Mouse (Mus musculus) hindbrain, embryonic 13.5 days (tissue): ENCODE measurements around the gene Impdh1. TPM values are rescaled to one million over a fixed set of nuclear protein-coding genes. Genes with fewer than 3 reads are reported as not detected.

Source experiments
- ATAC-seq: fragments of 200-750 bp; cut with Nextera tagmentation; 2 replicates; pipeline ENCODE4 v1.8.0; 2017; ENCODE audit warnings: moderate TSS enrichment; ENCODE audit not compliant: low FRiP score
- H3K27ac ChIP-seq: fragments of 300-500 bp; sonication (generic); 2 replicates; pipeline ENCODE4 v1.5.1; 2015; ENCODE audit warnings: inconsistent platforms, mild to moderate bottlenecking, moderate library complexity
- H3K27me3 ChIP-seq: fragments of 300-500 bp; sonication (generic); 2 replicates; pipeline ENCODE4 v1.6.1; 2015; ENCODE audit warnings: mild to moderate bottlenecking, inconsistent platforms
- H3K36me3 ChIP-seq: fragments of 300-500 bp; sonication (generic); 2 replicates; pipeline ENCODE4 v1.6.1; 2015; ENCODE audit warnings: mild to moderate bottlenecking, inconsistent platforms
- H3K4me1 ChIP-seq: fragments of 300-500 bp; sonication (generic); replicated peaks from 2 replicates; pipeline ENCODE4 v1.6.1; 2015; ENCODE audit warnings: inconsistent platforms
- H3K4me2 ChIP-seq: fragments of 300-500 bp; sonication (generic); 2 replicates; pipeline ENCODE4 v1.6.1; 2015; ENCODE audit warnings: inconsistent platforms, mild to moderate bottlenecking, moderate library complexity
- H3K4me3 ChIP-seq: fragments of 300-500 bp; sonication (generic); 2 replicates; pipeline ENCODE4 v1.5.1; 2015; ENCODE audit warnings: mild to moderate bottlenecking, inconsistent platforms
- H3K9ac ChIP-seq: fragments of 300-500 bp; sonication (generic); 2 replicates; pipeline ENCODE4 v1.6.1; 2015; ENCODE audit warnings: mild to moderate bottlenecking, inconsistent platforms
- H3K9me3 ChIP-seq: fragments of 300-500 bp; sonication (generic); 2 replicates; pipeline ENCODE4 v1.6.1; 2016; ENCODE audit warnings: inconsistent platforms
- WGBS: fragments of 180-500 bp; shearing (Covaris S2); methylation state at CpG from one replicate; pipeline ENCODE4 v1.1.7; 2015; 5-methylcytosine and 5-hydroxymethylcytosine counted together
- polyA plus RNA-seq: library from polyadenylated mRNA; unstranded; fragments of >200 nt; fragmentation: Nextera tagmentation; extraction: Ambion mirVana; gene quantifications from 2 replicates; pipeline ENCODE4 v1.2.1, GENCODE M21; 2015

The Impdh1 gene
- polyA plus RNA-seq = 58.1 and 65.5 TPM in 2 replicates

DNA sequence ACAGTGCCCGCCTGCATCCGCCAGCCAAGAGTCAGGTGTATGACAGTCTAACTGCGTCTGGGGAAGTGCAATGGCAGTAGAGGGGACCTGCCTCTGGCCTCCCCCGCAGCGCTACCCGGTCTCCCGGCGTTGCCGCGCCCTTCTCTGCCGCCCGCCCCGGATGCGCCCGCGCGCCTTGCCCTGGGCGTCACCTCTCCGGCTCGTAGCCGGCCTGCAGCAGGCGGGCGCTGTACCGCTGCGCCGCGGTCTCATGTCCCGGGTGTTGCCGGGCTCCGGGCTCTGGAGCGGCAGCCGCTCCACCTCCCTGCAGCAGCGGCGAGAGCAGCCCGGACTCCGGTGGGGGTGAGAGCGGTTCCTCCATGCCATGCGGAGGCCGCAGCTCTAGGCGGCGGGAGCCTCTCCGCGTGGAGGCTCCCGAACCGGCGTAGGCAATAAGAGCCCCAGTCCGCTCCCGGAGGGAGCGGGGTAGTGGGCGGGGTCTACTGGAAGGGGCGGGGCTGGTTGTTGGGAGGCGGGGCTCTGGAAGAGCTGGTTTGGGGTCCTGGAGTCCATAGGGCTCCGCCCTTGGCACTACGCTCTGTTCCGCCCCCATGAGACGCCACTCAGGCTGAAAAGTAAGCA is at the start of gene Impdh1:
Gene Impdh1, minus strand, starts transcription at position 484 of the 621 bp plus-strand sequence.
- Histone ChIP-seq H3K27ac (peak within 1 kb of the TSS; percentile 52; the same call in 1 of the 2 replicates), H3K4me3 (peak within 1 kb of the TSS; percentile 72), H3K9ac (peak within 1 kb of the TSS; percentile 83), H3K27me3 (peaks cover 24% of the 10 kb centered on the region), H3K36me3 (no peaks in the 10 kb centered on the region), H3K9me3 (no peaks in the 10 kb centered on the region), H3K4me1 (peaks cover 51% of the 10 kb centered on the region), H3K4me2 (peak within 1 kb of the TSS; percentile 99)
- WGBS = under 1% methylated on average over 48 of the region's 56 CpGs
- peak; percentile 67 for ATAC-seq

DNA sequence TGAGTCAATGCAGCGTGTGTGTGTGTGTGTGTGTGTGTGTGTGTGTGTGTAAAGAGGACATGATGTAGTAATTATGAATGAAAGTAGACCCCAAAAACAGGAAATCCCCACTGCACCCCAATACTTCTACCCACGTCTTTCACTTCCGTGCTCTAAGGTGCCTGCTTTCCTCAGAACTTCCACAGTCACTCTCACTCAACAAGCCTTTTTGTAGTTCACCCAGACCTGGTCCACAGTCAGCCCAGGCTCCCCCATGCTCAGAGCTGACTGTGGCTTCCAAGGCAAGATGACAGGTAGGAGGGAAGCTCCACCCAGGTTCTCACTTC is 48.3 kb upstream of the Impdh1 start:
- no peak overlapping the region for H3K4me3 ChIP-seq
- no peaks in the 10 kb centered on the region for H3K36me3 ChIP-seq
- no peaks in the 10 kb centered on the region for H3K9me3 ChIP-seq
- H3K4me1 ChIP-seq = peaks cover 8% of the 10 kb centered on the region
- H3K27ac ChIP-seq = no peak overlapping the region
- no peak overlapping the region for H3K4me2 ChIP-seq
- 82% methylated on average over 3 of the region's 3 CpGs for WGBS
- H3K9ac ChIP-seq = no peak overlapping the region
- ATAC-seq = no peak
- 0 out of 2 replicates have a peak, but pooled peaks cover 4% of the 10 kb centered on the region for H3K27me3 ChIP-seq

DNA sequence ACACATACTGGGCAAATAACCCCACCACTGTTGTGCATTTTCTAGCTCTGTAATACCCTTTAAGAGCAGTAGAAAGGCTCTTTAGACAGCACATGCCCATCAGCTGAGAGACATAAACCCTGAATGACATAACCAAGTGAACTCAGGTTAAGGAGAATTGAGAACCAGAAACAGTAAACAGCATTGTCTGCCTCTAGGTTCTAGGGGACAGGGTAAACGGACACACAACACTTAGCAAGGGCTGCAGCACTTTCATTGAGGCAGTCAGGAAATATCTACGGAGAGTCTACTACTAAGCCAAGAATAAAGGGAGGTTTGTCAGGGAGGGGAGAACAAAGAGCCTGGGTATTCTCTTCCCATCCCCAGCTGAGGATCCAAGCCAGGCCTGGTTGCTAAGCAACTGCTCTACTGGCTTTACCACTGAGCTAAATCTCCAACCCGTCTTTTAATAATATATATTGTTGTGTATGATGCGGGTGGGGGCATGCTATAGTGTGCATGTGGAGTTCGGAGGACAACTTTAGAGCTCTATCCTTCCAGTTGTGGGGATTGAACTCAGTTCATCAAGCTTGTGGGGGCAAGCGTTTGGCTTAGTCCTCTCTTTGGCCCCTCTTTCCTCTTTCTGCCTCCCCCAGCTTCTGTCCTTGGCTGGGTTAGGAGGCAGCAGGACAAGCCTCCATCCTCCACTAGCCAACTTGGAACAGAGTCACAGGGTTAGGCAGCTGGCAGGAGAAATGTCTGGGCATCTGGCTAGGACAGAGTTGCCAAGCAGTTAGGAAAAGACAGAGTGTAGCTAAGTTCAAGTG is 47.7 kb upstream of the Impdh1 start:
- peak; percentile 49; the same call in 1 of the 2 replicates for ATAC-seq
- 0 out of 2 replicates have a peak overlapping the region, but pooled peaks have one; percentile 44 for H3K27ac ChIP-seq
- no peak overlapping the region for H3K4me2 ChIP-seq
- WGBS = 44% methylated on average over 6 of the region's 6 CpGs
- H3K4me3 ChIP-seq = no peak overlapping the region
- no peaks in the 10 kb centered on the region for H3K9me3 ChIP-seq
- peaks cover 8% of the 10 kb centered on the region for H3K4me1 ChIP-seq
- no peak overlapping the region for H3K9ac ChIP-seq
- H3K27me3 ChIP-seq = 0 out of 2 replicates have a peak, but pooled peaks cover 4% of the 10 kb centered on the region
- H3K36me3 ChIP-seq = no peaks in the 10 kb centered on the region

- H3K27me3 ChIP-seq = 0 out of 2 replicates have a peak, but pooled peaks cover 4% of the 10 kb centered on the region
- no peaks in the 10 kb centered on the region for H3K9me3 ChIP-seq
- no peaks in the 10 kb centered on the region for H3K36me3 ChIP-seq
- H3K4me1 ChIP-seq = peaks cover 8% of the 10 kb centered on the region
- 85% methylated on average over 5 of the region's 5 CpGs for WGBS
- H3K27ac ChIP-seq = no peak overlapping the region
- H3K9ac ChIP-seq = no peak overlapping the region
- no peak overlapping the region for H3K4me2 ChIP-seq
- ATAC-seq = no peak
- H3K4me3 ChIP-seq = no peak overlapping the region
These were observed 45.7 kb upstream of the Impdh1 start for GRCm38 (mm10) chr6:29261831-29262230.

- Histone ChIP-seq H3K4me2 (no peak overlapping the region), H3K4me1 (peaks cover 8% of the 10 kb centered on the region), H3K36me3 (no peaks in the 10 kb centered on the region), H3K9me3 (no peaks in the 10 kb centered on the region), H3K27me3 (0 out of 2 replicates have a peak, but pooled peaks cover 4% of the 10 kb centered on the region), H3K9ac (no peak overlapping the region), H3K27ac (no peak overlapping the region), H3K4me3 (no peak overlapping the region)
- 95% methylated on average over 1 of the region's 1 CpGs for WGBS
- no peak for ATAC-seq
These were observed 43.3 kb upstream of the Impdh1 start for GRCm38 (mm10) chr6:29259418-29259817.

DNA sequence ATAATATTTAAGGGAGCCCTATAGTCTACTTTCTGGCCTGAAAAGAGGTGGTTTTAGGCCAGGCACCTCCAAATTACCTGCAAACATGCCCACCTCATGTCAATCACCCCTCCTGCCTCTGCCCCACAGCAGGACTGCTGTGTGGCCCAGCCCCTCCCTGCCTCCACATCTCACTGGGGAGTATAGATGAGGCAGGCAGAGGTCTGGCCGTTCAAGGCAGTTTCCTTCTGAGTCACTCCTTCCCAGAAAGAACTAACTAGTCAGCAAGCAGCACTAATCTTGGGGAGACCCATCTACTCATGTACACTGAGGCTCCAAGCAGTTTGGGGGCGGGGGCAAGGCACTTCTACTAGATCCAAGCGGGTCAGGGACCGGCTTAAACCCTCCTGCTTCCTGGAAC is 30.9 kb upstream of the Impdh1 start:
- no peak for ATAC-seq
- H3K36me3 ChIP-seq = no peaks in the 10 kb centered on the region
- H3K4me1 ChIP-seq = no peaks in the 10 kb centered on the region
- H3K4me3 ChIP-seq = no peak overlapping the region
- 60% methylated on average over 4 of the region's 4 CpGs for WGBS
- no peaks in the 10 kb centered on the region for H3K9me3 ChIP-seq
- no peak overlapping the region for H3K4me2 ChIP-seq
- H3K27ac ChIP-seq = no peak overlapping the region
- no peak overlapping the region for H3K9ac ChIP-seq
- no peaks in the 10 kb centered on the region; the same call in none of the 2 replicates for H3K27me3 ChIP-seq

DNA sequence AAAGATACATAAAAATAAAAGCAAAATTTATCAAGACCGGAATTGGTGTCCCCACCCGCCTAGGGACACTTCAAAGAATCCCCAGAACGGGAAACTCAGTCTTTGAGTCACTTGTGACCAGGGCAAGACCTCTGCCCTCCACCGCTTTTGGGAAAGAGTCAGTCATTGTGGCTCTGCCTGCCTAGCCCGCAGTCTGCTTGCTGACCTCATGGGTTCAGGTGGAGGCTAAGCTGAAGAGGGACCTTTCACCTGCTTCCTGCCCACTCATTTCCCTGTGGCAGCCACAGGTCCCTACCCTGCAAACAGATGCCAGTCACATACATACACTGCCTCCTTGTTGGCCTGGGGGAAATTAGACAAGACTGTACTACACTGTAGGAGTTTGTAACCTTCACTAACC is 30.4 kb upstream of the Impdh1 start:
- H3K9ac ChIP-seq = no peak overlapping the region
- H3K4me1 ChIP-seq = no peaks in the 10 kb centered on the region
- no peak overlapping the region for H3K4me2 ChIP-seq
- 55% methylated on average over 5 of the region's 5 CpGs for WGBS
- no peak overlapping the region for H3K4me3 ChIP-seq
- H3K36me3 ChIP-seq = no peaks in the 10 kb centered on the region
- no peaks in the 10 kb centered on the region for H3K9me3 ChIP-seq
- H3K27ac ChIP-seq = no peak overlapping the region
- ATAC-seq = no peak
- no peaks in the 10 kb centered on the region; the same call in none of the 2 replicates for H3K27me3 ChIP-seq

DNA sequence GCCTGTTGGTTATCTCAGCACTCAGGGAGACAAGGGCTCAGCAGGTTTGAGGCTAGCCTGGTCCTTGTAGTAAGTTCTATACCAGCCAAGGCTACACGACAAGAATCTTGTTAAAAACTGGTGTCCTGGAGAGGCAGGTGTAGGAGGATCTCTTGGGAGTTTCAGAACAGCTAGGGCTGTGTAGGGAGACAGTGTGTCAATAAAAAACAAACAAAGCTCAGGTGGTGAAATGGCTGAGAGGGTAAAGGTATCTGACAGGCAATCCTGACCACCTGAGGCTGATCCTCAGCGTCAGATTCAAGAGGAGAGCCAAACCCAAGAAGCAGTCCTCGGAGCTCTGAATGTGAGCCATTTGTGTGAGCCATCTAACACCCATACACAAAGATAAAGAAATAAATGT is 30.0 kb upstream of the Impdh1 start:
- no peak overlapping the region for H3K27ac ChIP-seq

DNA sequence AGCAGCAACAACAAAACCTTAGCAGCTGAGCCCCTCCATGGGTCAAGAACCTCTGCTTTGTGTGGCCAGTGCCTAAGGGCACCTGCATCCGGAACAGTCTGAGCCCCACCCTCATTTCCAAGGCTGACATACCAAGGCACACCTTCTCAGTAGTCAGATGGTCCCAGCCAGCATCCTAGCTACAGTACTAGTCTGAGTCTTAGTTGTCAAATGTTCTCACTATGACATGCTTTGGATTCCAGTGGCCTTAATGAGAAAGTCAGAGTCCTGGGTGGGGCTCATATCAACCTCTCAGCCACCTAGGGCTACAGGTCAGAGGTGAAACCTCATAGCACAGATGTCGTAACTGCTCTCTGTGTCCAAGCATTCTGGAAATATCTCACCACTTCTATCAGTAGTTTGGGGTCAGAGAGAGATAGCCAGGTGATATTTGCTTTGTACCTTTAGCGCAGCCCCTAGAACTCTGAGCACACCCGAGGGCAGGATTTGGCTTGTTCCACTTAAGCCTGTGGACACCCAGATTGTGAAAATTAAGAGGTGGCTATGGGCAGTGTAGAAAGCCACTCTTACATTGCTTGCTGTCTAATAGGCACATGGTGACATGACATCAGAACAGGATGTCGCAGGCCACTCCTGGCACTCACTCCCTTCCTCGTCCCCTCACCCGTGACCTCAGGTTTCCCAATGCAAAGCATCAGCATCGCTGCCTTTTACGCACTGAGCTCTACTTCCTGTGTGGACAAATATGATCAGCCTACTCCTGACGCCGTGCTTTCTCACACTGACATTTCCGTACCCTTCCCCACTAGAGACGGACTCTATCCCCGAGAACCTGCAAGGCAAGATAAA is 29.3 kb upstream of the Impdh1 start:
- no peaks in the 10 kb centered on the region; the same call in none of the 2 replicates for H3K27me3 ChIP-seq
- H3K27ac ChIP-seq = no peak overlapping the region
- H3K9ac ChIP-seq = no peak overlapping the region
- no peaks in the 10 kb centered on the region for H3K4me1 ChIP-seq
- H3K4me2 ChIP-seq = no peak overlapping the region
- 81% methylated on average over 14 of the region's 14 CpGs for WGBS
- H3K4me3 ChIP-seq = no peak overlapping the region
- no peak for ATAC-seq
- H3K9me3 ChIP-seq = no peaks in the 10 kb centered on the region
- no peaks in the 10 kb centered on the region for H3K36me3 ChIP-seq

More for the DNA sequence above, 30.0 kb upstream of the Impdh1 start:
- Histone ChIP-seq H3K36me3 (no peaks in the 10 kb centered on the region), H3K27me3 (no peaks in the 10 kb centered on the region; the same call in none of the 2 replicates), H3K9ac (no peak overlapping the region), H3K4me3 (no peak overlapping the region), H3K4me1 (no peaks in the 10 kb centered on the region), H3K4me2 (no peak overlapping the region), H3K9me3 (no peaks in the 10 kb centered on the region)
- no peak for ATAC-seq
- WGBS = 83% methylated on average over 3 of the region's 3 CpGs

- Histone ChIP-seq H3K4me1 (no peaks in the 10 kb centered on the region), H3K27me3 (no peaks in the 10 kb centered on the region; the same call in none of the 2 replicates), H3K4me2 (no peak overlapping the region), H3K36me3 (no peaks in the 10 kb centered on the region), H3K9me3 (no peaks in the 10 kb centered on the region), H3K27ac (no peak overlapping the region), H3K9ac (no peak overlapping the region), H3K4me3 (no peak overlapping the region)
- 73% methylated on average over 1 of the region's 1 CpGs for WGBS
- ATAC-seq = no peak
These were observed 26.1 kb upstream of the Impdh1 start for GRCm38 (mm10) chr6:29242265-29242664.

DNA sequence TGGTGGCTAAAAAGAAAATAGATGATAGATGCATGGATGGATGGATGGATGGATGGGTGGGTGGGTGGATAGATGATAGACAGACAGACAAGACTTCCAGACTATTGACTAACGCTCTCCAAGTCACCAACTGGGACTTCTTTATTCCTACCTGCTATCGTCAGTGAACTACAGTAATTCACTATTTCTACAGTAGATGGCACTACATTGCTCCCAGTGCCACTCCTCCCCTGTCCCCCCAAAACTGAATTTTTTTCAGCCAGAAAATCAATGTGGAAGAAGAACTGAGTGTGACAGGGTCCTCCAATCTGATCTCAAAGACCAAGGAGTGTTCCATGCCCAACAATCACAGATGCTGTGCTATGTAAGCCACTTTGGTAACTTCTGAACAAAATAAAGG is 25.5 kb upstream of the Impdh1 start:
- H3K4me1 ChIP-seq = no peaks in the 10 kb centered on the region
- H3K9ac ChIP-seq = no peak overlapping the region
- no peak for ATAC-seq
- WGBS = 59% methylated on average over 2 of the region's 2 CpGs
- no peaks in the 10 kb centered on the region for H3K36me3 ChIP-seq
- no peak overlapping the region for H3K4me3 ChIP-seq
- no peak overlapping the region for H3K4me2 ChIP-seq
- no peaks in the 10 kb centered on the region for H3K9me3 ChIP-seq
- no peak overlapping the region for H3K27ac ChIP-seq
- no peaks in the 10 kb centered on the region; the same call in none of the 2 replicates for H3K27me3 ChIP-seq

DNA sequence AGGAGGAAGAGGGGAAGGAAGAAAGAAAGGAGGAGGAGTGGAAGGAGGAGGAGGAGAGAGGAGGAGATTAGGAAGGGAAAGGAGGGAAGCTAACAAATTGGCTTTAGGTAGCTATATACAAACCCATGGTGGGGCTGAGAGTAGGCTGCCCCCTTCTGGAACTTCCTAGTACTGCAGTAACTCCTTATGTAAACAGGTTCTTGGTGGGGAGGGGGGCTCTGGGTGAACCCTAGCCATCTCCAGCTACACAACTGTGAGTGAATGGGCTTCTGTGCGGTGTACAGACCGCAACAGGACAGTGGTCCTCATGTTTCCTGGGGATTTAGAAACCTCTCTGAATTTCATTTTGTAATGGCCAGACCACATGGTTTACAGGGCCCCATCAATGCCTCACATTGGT is 24.6 kb upstream of the Impdh1 start:
- Histone ChIP-seq H3K9ac (no peak overlapping the region), H3K27me3 (no peaks in the 10 kb centered on the region; the same call in 1 of the 2 replicates), H3K4me3 (no peak overlapping the region), H3K9me3 (no peaks in the 10 kb centered on the region), H3K4me1 (no peaks in the 10 kb centered on the region), H3K4me2 (no peak overlapping the region), H3K36me3 (no peaks in the 10 kb centered on the region), H3K27ac (no peak overlapping the region)
- WGBS = 23% methylated on average over 2 of the region's 2 CpGs
- ATAC-seq = no peak
